Mouse (Mus musculus) macrophage (primary cell): ENCODE data around the gene Atp6ap1l. TPM values are rescaled to one million over a fixed set of nuclear protein-coding genes. Genes with fewer than 3 reads are reported as not detected.
"Not testable (repeated sequence)": the region's sequence is repeated elsewhere in the genome, so short reads cannot be mapped to it uniquely, and the experiment has no call there.

ENCODE experiments used
- H3K27ac ChIP-seq: fragments of 350-480 bp; formaldehyde crosslinking; 2 replicates; pipeline ENCODE4 v1.9.0; 2021
- H3K36me3 ChIP-seq: fragments of 350-480 bp; formaldehyde crosslinking; 2 replicates; pipeline ENCODE4 v1.9.0; 2021; ENCODE audit errors: inconsistent target
- H3K4me3 ChIP-seq: fragments of 350-480 bp; formaldehyde crosslinking; 2 replicates; pipeline ENCODE4 v1.9.0; 2021; ENCODE audit errors: inconsistent target
- H3K79me2 ChIP-seq: fragments of 350-480 bp; formaldehyde crosslinking; 2 replicates; pipeline ENCODE4 v1.9.0; 2021; ENCODE audit errors: inconsistent target
- WGBS: methylation state at CpG from one replicate; pipeline ENCODE4 v1.1.7; 2026; ENCODE audit warnings: inconsistent platforms; ENCODE audit not compliant: missing documents; 5-methylcytosine and 5-hydroxymethylcytosine counted together
- polyA plus RNA-seq: library from polyadenylated mRNA; stranded (reverse); fragments of 250-400 nt; gene quantifications from 3 replicates; pipeline ENCODE4 v1.2.4, GENCODE M21; 2018; ENCODE audit warnings: inconsistent platforms
- total RNA-seq, 78 experiments: library from RNA; depleted of rRNA; stranded (reverse); fragments of 250-400 nt; gene quantifications; 1 replicate in 9 of 78; 2 replicates in 24 of 78; 3 replicates in 43 of 78; 4 replicates in 2 of 78; pipeline ENCODE4 v1.2.4; 2018; ENCODE audit warnings: inconsistent platforms in 56 of 78

The Atp6ap1l gene
- not detected for total RNA-seq (2018; cell fraction: chromatin; rRNA removed)
- total RNA-seq (2018; cell fraction: cytosol; rRNA removed): under 1 TPM in 1 of 26 experiments, not detected in 25; 0.14 TPM
- total RNA-seq (2018; cell fraction: nucleus; rRNA removed): not detected
- not detected in 3 replicates for polyA plus RNA-seq

DNA sequence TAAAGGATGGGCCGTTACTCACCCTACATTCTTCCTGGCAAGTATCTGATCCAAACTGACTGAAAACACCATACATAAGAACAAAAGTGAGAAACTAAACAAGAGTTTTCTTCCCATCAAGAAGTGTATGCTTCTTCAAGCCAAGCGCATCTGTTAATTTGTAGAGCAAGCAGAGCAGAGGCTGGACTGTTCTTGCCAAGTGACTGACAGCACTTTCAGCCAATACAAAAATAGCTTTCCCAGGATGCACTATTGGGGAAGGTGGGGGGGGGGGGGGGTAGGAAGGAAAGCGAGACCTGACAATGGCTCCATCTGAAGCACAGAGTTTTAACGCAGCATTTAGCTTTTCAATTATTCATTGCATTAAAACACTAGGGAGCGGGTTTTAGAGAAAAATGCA, at the start of gene Atp6ap1l:
Atp6ap1l (minus strand) TSS at position 180 of the 400 bp plus-strand sequence.
- Histone ChIP-seq H3K79me2 (no peaks in the 10 kb centered on the region), H3K4me3 (no peak within 1 kb of the TSS), H3K36me3 (no peaks in the 10 kb centered on the region), H3K27ac (no peak within 1 kb of the TSS)
- WGBS: 96% methylated on average over 4 of the region's 5 CpGs

- Histone ChIP-seq H3K79me2 (no peaks in the 10 kb centered on the region), H3K27ac (no peak overlapping the region), H3K4me3 (no peak overlapping the region), H3K36me3 (no peaks in the 10 kb centered on the region)
- 93% methylated on average over 5 of the region's 5 CpGs for WGBS
Observed at GRCm38 (mm10) chr13:90939600-90939999, 34.4 kb upstream of the Atp6ap1l start.

DNA sequence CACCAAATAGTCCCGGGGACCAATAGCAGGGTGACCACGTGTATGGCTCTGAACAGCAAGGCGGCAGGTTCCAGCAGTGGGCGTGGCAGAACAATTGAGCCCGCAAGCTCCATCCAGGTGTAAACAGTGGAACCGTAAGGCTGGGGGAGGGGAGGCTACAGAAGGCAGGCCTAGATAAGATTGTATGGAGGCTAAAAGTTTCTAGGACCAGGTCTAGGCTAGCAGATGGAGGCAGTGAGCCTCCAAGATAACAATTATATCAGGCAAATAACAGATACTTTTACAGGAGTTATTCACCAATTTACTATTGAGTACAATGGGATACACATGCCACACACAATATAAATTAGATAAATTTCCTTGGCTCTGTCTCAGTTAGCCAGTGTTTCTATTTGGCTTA, 34.0 kb upstream of the Atp6ap1l start:
- no peaks in the 10 kb centered on the region for H3K79me2 ChIP-seq
- WGBS: 95% methylated on average over 6 of the region's 6 CpGs
- H3K36me3 ChIP-seq: no peaks in the 10 kb centered on the region
- no peak overlapping the region for H3K4me3 ChIP-seq
- no peak overlapping the region for H3K27ac ChIP-seq

DNA sequence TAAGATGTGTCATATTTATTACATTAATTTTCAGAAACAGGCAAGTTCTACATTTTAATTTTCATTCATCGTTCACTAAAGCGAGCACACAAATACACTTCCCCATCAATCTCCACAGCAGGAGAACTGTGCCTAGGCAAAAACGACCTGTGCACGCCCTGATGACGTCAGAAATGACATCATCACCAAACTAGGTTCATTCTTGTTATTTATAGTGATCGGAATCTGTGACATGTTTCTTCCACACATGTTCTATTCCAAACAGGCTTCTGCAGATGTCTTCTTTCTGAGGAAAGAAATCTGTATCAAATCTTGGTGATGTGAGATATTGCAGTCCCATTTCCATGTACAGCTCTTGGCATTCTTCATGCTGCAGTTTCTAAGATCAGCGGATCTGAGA, 30.7 kb upstream of the Atp6ap1l start:
- no peaks in the 10 kb centered on the region for H3K79me2 ChIP-seq
- no peaks in the 10 kb centered on the region for H3K36me3 ChIP-seq
- no peak overlapping the region for H3K4me3 ChIP-seq
- WGBS: 91% methylated on average over 7 of the region's 7 CpGs
- H3K27ac ChIP-seq: no peak overlapping the region

- Histone ChIP-seq H3K36me3 (no peaks in the 10 kb centered on the region), H3K4me3 (no peak overlapping the region), H3K27ac (no peak overlapping the region), H3K79me2 (no peaks in the 10 kb centered on the region)
- WGBS: 78% methylated on average over 3 of the region's 3 CpGs
Observed at GRCm38 (mm10) chr13:90933256-90933655, 28.1 kb upstream of the Atp6ap1l start.

GRCm38 (mm10) chr13:90929847-90930246, 24.7 kb upstream of the Atp6ap1l start:
- H3K79me2 ChIP-seq: no peaks in the 10 kb centered on the region
- peaks cover 8% of the 10 kb centered on the region; the same call in 1 of the 2 replicates for H3K36me3 ChIP-seq
- no peak overlapping the region for H3K4me3 ChIP-seq
- 20% methylated on average over 5 of the region's 5 CpGs for WGBS
- no peak overlapping the region for H3K27ac ChIP-seq

DNA sequence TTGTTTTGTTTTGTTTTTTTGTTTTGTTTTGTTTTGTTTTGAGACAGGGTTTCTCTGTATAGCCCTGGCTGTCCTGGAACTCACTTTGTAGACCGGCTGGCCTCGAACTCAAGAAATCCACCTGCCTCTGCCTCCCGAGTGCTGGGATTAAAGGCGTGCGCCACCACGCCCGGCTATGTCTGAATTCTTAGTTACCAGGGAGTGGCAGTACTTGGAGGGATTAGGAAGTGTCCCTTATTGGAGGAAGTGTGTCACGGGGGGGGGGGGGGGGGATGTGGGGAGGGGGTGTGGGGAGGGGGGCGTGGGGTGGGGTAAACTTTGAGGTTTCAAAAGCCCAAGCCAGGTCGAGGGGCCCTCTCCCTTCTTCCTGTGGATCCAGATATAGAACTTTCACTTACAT, 23.1 kb upstream of the Atp6ap1l start:
- not testable (repeated sequence) for H3K79me2 ChIP-seq, H3K4me3 ChIP-seq, H3K27ac ChIP-seq
- WGBS: 80% methylated on average over 8 of the region's 10 CpGs
- peaks cover 11% of the 10 kb centered on the region; the same call in 1 of the 2 replicates for H3K36me3 ChIP-seq

DNA sequence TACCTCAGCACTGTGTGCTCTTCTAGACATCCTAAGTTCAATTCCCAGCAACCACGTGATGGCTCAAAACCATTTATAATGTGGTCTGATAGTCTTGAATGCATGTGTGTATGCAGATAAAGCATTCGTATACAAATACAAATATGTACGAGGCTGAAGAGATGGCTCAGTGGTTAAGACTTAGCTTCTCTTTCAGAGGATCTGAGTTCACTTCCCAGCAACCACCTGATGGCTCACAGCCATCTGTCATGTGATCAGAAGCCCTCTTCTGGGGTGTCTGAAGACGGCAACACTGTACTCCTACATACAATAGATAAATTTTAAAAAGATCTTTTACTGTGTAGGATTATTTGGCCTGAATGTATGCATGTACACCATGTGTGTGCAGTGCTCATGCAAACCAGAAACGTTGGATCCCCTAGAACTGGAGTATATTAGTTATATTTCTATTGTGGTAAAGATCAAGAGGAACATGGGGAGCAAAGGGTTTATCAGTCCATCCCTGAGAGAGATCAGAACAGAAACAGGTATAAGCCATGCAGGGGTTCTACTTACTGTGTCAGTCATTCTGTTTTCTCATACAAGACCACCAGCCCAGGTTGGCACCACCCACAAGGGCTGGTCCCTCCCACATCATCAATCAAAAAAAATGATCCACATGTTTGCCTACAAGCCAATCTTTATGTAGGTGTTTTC, 21.9 kb upstream of the Atp6ap1l start:
- Histone ChIP-seq H3K4me3 (no peak overlapping the region), H3K27ac (no peak overlapping the region), H3K36me3 (peaks cover 11% of the 10 kb centered on the region; the same call in 1 of the 2 replicates), H3K79me2 (peaks cover 13% of the 10 kb centered on the region)
- 70% methylated on average over 5 of the region's 5 CpGs for WGBS

GRCm38 (mm10) chr13:90926125-90926765, 21.1 kb upstream of the Atp6ap1l start:
- H3K4me3 ChIP-seq: no peak overlapping the region
- H3K27ac ChIP-seq: no peak overlapping the region
- peaks cover 13% of the 10 kb centered on the region for H3K79me2 ChIP-seq
- H3K36me3 ChIP-seq: peaks cover 11% of the 10 kb centered on the region; the same call in 1 of the 2 replicates
- 82% methylated on average over 7 of the region's 7 CpGs for WGBS

GRCm38 (mm10) chr13:90925191-90925590, 20.0 kb upstream of the Atp6ap1l start:
- H3K4me3 ChIP-seq: no peak overlapping the region
- H3K36me3 ChIP-seq: peaks cover 11% of the 10 kb centered on the region; the same call in 1 of the 2 replicates
- no peak overlapping the region for H3K27ac ChIP-seq
- WGBS: 95% methylated on average over 5 of the region's 5 CpGs
- peaks cover 13% of the 10 kb centered on the region for H3K79me2 ChIP-seq

DNA sequence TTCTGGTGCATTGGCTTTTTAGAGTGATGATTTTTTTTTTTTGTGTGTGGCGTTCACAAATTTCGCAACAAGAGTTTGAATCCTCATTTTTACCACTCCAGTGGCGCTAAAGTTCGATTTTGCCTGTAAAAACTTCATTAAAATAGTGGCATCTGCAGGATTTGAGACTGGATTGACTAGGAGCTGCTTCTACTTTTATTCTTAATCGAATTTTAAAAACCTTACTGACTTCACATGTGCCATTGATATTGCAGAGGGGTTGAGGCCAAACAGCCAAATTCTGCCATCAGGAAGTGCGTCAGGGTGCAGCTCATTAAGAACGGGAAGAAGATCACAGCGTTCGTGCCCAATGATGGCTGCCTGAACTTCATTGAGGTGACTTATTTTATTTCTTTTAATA, 18.9 kb upstream of the Atp6ap1l start:
- H3K4me3 ChIP-seq: peak overlapping the region; percentile 78
- peak overlapping the region; percentile 76 for H3K27ac ChIP-seq
- peaks cover 11% of the 10 kb centered on the region; the same call in 1 of the 2 replicates for H3K36me3 ChIP-seq
- 19% methylated on average over 9 of the region's 9 CpGs for WGBS
- peaks cover 13% of the 10 kb centered on the region for H3K79me2 ChIP-seq

DNA sequence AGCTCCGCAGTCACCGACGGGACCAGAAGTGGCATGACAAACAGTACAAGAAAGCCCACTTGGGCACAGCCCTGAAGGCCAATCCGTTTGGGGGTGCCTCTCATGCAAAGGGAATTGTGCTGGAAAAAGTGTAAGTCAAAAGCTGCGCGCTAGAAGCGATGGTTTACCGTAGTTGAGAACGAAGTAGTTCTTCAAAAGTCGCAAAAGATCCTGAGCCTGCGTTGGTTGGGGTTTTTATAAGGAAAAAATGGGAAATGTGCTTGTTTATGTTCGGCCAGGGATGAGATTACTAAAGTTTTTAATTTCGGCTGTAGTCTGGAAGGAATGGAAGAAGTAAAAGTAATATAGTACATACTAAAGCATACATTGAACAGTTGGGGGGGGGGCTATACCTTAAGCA, 18.5 kb upstream of the Atp6ap1l start:
- WGBS: 0% methylated on average over 10 of the region's 13 CpGs
- H3K36me3 ChIP-seq: peaks cover 11% of the 10 kb centered on the region; the same call in 1 of the 2 replicates
- peak overlapping the region; percentile 78 for H3K4me3 ChIP-seq
- peaks cover 13% of the 10 kb centered on the region for H3K79me2 ChIP-seq
- peak overlapping the region; percentile 76 for H3K27ac ChIP-seq

DNA sequence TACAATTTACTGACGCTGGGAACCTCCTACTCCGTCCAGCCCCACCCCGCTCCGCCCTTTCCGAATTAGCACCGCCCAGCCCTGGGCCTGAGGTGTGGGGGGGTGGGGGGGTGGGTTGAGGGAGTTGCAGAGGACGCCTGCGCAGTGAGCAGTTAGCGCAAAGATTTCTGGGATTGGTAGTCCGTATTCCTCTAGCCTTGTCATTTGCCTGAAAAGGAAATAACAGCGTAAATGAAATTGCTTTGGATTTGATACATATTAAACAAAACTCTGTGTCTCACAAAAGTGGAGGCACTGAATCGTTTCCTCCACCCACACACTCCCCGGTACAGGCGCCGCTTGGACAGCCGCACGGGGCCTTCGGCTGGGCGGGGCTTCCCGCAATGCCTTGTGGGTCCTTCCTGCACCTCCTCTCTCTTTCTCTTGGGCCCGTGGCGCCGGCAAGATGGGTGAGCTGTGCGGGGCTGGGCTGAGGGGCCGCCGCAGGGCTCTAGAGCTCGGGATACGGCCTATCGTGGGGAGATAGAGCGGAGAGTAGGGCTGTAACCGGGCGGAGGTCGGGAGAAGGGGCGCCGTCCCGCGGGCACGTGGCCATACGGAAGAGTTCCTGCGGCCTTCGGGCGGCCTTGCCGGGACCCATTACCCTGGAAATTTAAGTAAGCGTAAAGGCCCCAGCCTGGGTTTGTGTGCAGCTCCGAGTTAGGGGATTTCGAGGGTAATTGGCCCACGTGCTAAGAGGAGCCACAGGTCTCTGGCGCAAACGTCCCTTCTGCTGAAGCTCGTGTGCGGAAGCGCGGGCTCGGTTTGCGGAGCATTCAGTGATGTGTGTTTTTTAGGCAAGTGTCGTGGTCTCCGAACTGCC, 17.8 kb upstream of the Atp6ap1l start, which contains the start of gene Rps23:
Rps23 (plus strand) TSS at position 208 of the 862 bp plus-strand sequence.
- Histone ChIP-seq H3K4me3 (peak within 1 kb of the TSS; percentile 78), H3K27ac (peak within 1 kb of the TSS; percentile 76), H3K36me3 (peaks cover 11% of the 10 kb centered on the region; the same call in 1 of the 2 replicates), H3K79me2 (peaks cover 13% of the 10 kb centered on the region)
- under 1% methylated on average over 55 of the region's 57 CpGs for WGBS

GRCm38 (mm10) chr13:90914721-90915120, 9.6 kb upstream of the Atp6ap1l start:
- Histone ChIP-seq H3K27ac (no peak overlapping the region), H3K79me2 (no peaks in the 10 kb centered on the region), H3K36me3 (no peaks in the 10 kb centered on the region), H3K4me3 (no peak overlapping the region)
- 95% methylated on average over 4 of the region's 4 CpGs for WGBS
